Mouse (Mus musculus) liver, adult 2 months (tissue): ENCODE results near the gene Pfdn6. TPM values are rescaled to one million over a fixed set of nuclear protein-coding genes. Genes with fewer than 3 reads are reported as not detected.

ENCODE experiments used
- DNase-seq: peaks from one replicate; pipeline ENCODE4 v3.0.0-alpha.2; 2011; ENCODE audit warnings: low read depth, low spot score; ENCODE audit errors: extremely low read depth
- H3K27ac ChIP-seq: fragments of 200-500 bp; replicated peaks from 2 replicates; pipeline ENCODE4 v1.5.1; 2012; ENCODE audit warnings: low read depth, mild to moderate bottlenecking, control low read depth, inconsistent platforms, low read length; ENCODE audit not compliant: insufficient read depth
- H3K27me3 ChIP-seq: fragments of 200-500 bp; 2 replicates; pipeline ENCODE4 v1.6.1; 2012; ENCODE audit warnings: mild to moderate bottlenecking, moderate library complexity, low read length, inconsistent platforms; ENCODE audit not compliant: control insufficient read depth, insufficient read depth
- H3K36me3 ChIP-seq: fragments of 200-500 bp; 2 replicates; pipeline ENCODE4 v1.6.1; 2012; ENCODE audit warnings: low read length, inconsistent platforms; ENCODE audit not compliant: control insufficient read depth, insufficient read depth
- H3K4me1 ChIP-seq: fragments of 200-500 bp; 2 replicates; pipeline ENCODE4 v1.6.1; 2011; ENCODE audit warnings: low read length; ENCODE audit not compliant: control insufficient read depth, insufficient read depth
- H3K4me3 ChIP-seq: fragments of 200-500 bp; 2 replicates; pipeline ENCODE4 v1.5.1; 2011; ENCODE audit warnings: low read depth, mild to moderate bottlenecking, control low read depth, low read length, moderate library complexity; ENCODE audit not compliant: insufficient read depth
- H3K79me2 ChIP-seq: fragments of 200-500 bp; 2 replicates; pipeline ENCODE4 v1.6.1; 2012; ENCODE audit warnings: inconsistent platforms, mild to moderate bottlenecking, low read length, moderate library complexity; ENCODE audit not compliant: control insufficient read depth, insufficient read depth
- H3K9ac ChIP-seq: fragments of 200-500 bp; 2 replicates; pipeline ENCODE4 v1.6.1; 2012; ENCODE audit warnings: low read depth, mild to moderate bottlenecking, control low read depth, inconsistent platforms, low read length
- CTCF ChIP-seq: fragments of 200-500 bp; IDR thresholded peaks from 2 replicates; pipeline ENCODE4 v1.5.1; 2011; ENCODE audit warnings: low read depth, low read length, control low read depth
- POLR2A ChIP-seq: fragments of 200-500 bp; IDR thresholded peaks from 2 replicates; pipeline ENCODE4 v1.6.1; 2011; ENCODE audit warnings: low read length, control low read depth; ENCODE audit not compliant: insufficient read depth; ENCODE audit errors: extremely low read depth
- WGBS: fragments of 180-500 bp; shearing (Covaris S2); methylation state at CpG from one replicate; pipeline ENCODE4 v1.1.7; 2018; 5-methylcytosine and 5-hydroxymethylcytosine counted together
- polyA plus RNA-seq: library from polyadenylated mRNA; depleted of rRNA; stranded (reverse); fragments of >200 nt; gene quantifications from 2 replicates; pipeline ENCODE4 v1.2.3, GENCODE M21; 2012
- total RNA-seq: library from RNA; depleted of rRNA; stranded (reverse); fragments of >200 nt; gene quantifications from 2 replicates; pipeline ENCODE4 v1.2.3, GENCODE M21; 2014

Pfdn6 gene
- total and polyA plus RNA-seq, 2 experiments, result 15.5 to 40.8 TPM

- Histone ChIP-seq H3K9ac (no peak overlapping the region), H3K27ac (no peak overlapping the region), H3K36me3 (peaks cover 6% of the 10 kb centered on the region), H3K27me3 (no peaks in the 10 kb centered on the region), H3K4me1 (peaks cover 5% of the 10 kb centered on the region), H3K4me3 (no peak overlapping the region), H3K79me2 (peaks cover 5% of the 10 kb centered on the region; the same call in 1 of the 2 replicates)
- DNase-seq, result no peak
- no peak for TF ChIP-seq POLR2A
- TF ChIP-seq CTCF, result no peak
- 97% methylated on average over 11 of the region's 11 CpGs for WGBS
These were observed 18.3 kb upstream of the Pfdn6 start for GRCm38 (mm10) chr17:33958451-33958850.

- TF ChIP-seq CTCF (no peak), POLR2A (no peak)
- DNase-seq, result no peak
- WGBS, result 87% methylated on average over 6 of the region's 6 CpGs
- Histone ChIP-seq H3K36me3 (peaks cover 15% of the 10 kb centered on the region), H3K79me2 (peaks cover 5% of the 10 kb centered on the region; the same call in 1 of the 2 replicates), H3K27me3 (no peaks in the 10 kb centered on the region), H3K27ac (no peak overlapping the region), H3K4me1 (peaks cover 9% of the 10 kb centered on the region), H3K9ac (no peak overlapping the region), H3K4me3 (no peak overlapping the region)
These were observed 17.4 kb upstream of the Pfdn6 start for GRCm38 (mm10) chr17:33957493-33957892.

- Histone ChIP-seq H3K27ac (peak overlapping the region; percentile 93), H3K36me3 (peaks cover 21% of the 10 kb centered on the region), H3K9ac (peak overlapping the region; percentile 83), H3K27me3 (no peaks in the 10 kb centered on the region), H3K4me3 (peak overlapping the region; percentile 81), H3K4me1 (peaks cover 9% of the 10 kb centered on the region), H3K79me2 (peaks cover 5% of the 10 kb centered on the region; the same call in 1 of the 2 replicates)
- TF ChIP-seq CTCF (no peak), POLR2A (no peak)
- DNase-seq, result no peak
- WGBS, result 5% methylated on average over 10 of the region's 10 CpGs
These were observed 16.2 kb upstream of the Pfdn6 start for GRCm38 (mm10) chr17:33956336-33956735.

DNA sequence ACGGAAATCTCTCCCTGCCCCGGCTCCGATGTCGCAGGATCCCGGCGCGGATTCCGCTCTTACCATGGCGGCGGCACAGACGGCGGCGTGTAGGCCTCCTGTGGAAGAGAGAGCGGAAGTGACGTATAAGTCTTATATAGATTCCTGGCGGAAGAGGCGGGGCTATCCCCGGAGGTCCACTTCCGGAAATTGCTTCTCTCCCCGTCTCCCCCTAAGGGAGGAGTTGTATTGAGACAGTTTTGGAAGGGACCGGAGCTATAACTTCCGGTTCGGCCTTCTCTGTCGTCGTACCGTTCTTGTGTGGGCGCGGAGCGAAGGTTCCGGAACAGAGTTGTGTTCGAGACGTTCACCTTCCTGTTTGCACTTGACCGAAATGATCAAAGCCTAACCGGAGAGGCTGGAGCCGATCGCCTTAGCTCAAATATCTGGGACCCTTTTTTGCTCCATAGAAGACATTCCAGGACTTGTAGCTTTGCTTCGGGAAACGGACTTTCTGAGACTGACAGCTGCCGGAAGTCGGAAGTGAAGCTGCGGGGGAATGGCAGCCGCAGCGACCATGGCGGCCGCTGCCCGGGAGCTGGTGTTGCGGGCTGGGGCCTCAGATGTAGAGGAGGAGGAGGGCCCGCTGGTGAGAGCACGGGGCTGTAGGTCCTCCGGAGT lies 15.5 kb upstream of the Pfdn6 start, which contains the start of the genes Vps52 and Rps18:
Gene Vps52, plus strand, starts transcription at position 258 of the 660 bp plus-strand sequence.
Gene Rps18, minus strand, starts transcription at position 447 of the 660 bp plus-strand sequence.
- Histone ChIP-seq H3K36me3 (peaks cover 21% of the 10 kb centered on the region), H3K4me1 (peaks cover 9% of the 10 kb centered on the region)
- TF ChIP-seq CTCF (no peak), POLR2A (peak; percentile 92)

GRCm38 (mm10) chr17:33954646-33955554 lies 14.8 kb upstream of the Pfdn6 start:
- peak overlapping the region; percentile 92 for H3K4me3 ChIP-seq
- peaks cover 9% of the 10 kb centered on the region for H3K4me1 ChIP-seq
- H3K79me2 ChIP-seq, result peaks cover 5% of the 10 kb centered on the region; the same call in 1 of the 2 replicates
- no peaks in the 10 kb centered on the region for H3K27me3 ChIP-seq
- peaks cover 21% of the 10 kb centered on the region for H3K36me3 ChIP-seq
- no peak for DNase-seq
- H3K9ac ChIP-seq, result peak overlapping the region; percentile 95
- H3K27ac ChIP-seq, result peak overlapping the region; percentile 86
- TF ChIP-seq CTCF (no peak), POLR2A (no peak)
- WGBS, result under 1% methylated on average over 33 of the region's 33 CpGs

More for the DNA sequence above, 15.5 kb upstream of the Pfdn6 start, which contains the start of the genes Vps52 and Rps18:
- WGBS, result under 1% methylated on average over 50 of the region's 50 CpGs
- Histone ChIP-seq H3K27me3 (no peaks in the 10 kb centered on the region), H3K79me2 (peaks cover 5% of the 10 kb centered on the region; the same call in 1 of the 2 replicates), H3K27ac (peak within 1 kb of the TSS; percentile 93), H3K4me3 (peak within 1 kb of the TSS; percentile 92), H3K9ac (peak within 1 kb of the TSS; percentile 95)
- DNase-seq, result peak; percentile 96
